Mouse (Mus musculus) heart, adult 8-10 months (tissue): ENCODE measurements around the gene Rcbtb1. TPM values are rescaled to one million over a fixed set of nuclear protein-coding genes. Genes with fewer than 3 reads are reported as not detected.
A peak's percentile ranks its signal among the peaks of the same experiment; 100 is the strongest.
"Not testable (repeated sequence)": the region's sequence is repeated elsewhere in the genome, so short reads cannot be mapped to it uniquely, and the experiment has no call there.

Source experiments
- DNase-seq: peaks from one replicate; pipeline ENCODE4 v3.0.0; 2022; ENCODE audit warnings: low spot score
- total RNA-seq, 4 experiments: library from RNA; stranded (reverse); gene quantifications; 2 replicates each; pipeline ENCODE4 v1.2.4; 2022

The Rcbtb1 gene
- 10 to 100 TPM; 10.2 to 14.6 (median 12.1) TPM for total RNA-seq

GRCm38 (mm10) chr14:59200711-59201603 lies at the start of gene Rcbtb1:
Gene Rcbtb1, plus strand, starts transcription at chr14:59201209.
- peak; percentile 90 for DNase-seq

DNA sequence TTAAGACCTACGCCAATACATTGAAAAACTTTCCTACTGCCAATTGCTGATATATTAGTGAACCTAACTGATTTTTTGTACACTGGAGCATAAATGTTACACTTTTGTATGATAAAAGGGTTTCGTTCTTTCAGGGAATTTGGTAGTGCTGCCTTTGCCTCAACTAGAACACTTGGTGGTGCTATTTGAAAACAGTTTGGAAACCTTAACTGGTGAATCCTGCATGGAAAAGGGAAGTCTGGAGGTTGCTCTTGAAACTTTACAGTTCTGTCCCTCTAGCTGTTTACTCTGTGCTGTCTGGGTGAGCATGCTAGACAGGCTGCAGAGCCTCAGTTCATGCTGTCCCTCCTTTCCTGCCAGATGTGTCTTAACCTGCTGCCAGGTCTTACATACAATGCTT lies 45.4 kb upstream of the Rcbtb1 start:
- no peak for DNase-seq

DNA sequence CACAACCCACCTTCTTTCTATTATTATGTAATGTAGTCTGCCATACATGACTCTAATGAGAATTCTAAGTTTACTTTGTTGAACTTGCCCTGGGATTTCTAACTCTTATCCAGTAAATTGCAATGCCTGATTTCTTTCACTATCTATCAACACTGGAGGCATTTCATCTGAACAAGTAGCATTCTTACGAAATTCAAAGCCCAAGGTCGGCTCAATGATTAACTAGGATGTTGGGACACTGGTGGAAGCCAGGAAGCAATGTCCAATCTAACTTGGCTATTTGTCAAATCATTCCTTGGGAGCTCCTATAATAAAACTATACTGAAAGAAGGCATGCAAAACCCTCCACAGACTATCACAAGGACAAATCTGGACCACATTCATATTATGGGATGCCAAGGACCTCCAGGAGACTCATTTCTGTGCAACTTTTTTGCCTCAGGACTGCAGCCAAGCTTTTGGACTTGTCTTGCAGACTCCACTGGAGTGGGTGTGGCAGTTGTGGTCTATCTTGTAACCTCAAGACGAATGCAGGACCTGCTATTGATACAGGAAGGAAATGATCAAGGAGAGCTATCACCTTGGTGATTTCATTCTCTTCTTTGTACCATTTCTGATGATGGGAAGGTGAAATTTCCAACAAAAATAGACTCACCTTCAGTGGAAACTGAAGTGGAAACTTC lies 43.9 kb upstream of the Rcbtb1 start:
- DNase-seq, result no peak

DNA sequence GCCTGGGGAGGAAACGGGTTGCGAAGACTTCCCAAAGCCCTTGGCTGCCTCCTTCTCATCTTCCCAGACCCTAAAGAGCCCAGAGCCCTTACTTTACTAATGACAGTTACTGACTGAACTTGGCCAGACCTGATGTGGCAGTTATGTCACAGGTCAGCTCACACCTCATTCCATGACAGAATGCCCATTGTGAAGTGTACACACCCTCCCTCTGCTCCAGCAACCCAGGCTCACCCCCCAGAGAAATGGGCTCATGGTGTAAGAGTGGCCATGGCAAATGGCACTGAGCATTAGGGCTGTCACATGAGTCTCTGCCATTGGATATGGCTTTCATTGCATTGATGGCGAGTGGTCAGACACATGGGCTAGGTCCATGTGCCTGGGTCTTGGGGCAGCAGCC lies 22.4 kb upstream of the Rcbtb1 start, which contains the start of gene Gm5142:
Gene Gm5142 (minus strand): TSS at position 101 of the 400 bp plus-strand sequence.
- DNase-seq, result no peak

GRCm38 (mm10) chr14:59182732-59183131 lies 18.3 kb upstream of the Rcbtb1 start:
- no peak for DNase-seq

DNA sequence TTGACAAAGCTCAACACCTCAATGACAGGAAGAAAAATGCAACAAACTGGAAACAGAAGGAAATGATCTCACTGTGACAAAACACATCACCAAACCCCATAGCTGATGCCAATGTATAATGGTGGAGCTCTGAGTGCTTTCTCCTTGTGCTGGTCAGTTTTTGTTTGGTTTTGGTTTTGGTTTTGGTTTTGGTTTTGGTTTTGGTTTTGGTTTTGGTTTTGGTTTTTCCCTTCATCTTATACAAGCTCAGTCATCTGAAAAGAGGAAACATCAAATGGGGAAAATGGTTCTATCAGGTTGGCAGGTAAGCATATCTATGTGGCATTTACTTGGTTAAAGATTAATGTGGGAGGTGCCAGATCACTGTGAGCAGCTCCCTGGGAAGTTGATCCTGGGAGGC lies 15.5 kb upstream of the Rcbtb1 start:
- DNase-seq, result no peak

DNA sequence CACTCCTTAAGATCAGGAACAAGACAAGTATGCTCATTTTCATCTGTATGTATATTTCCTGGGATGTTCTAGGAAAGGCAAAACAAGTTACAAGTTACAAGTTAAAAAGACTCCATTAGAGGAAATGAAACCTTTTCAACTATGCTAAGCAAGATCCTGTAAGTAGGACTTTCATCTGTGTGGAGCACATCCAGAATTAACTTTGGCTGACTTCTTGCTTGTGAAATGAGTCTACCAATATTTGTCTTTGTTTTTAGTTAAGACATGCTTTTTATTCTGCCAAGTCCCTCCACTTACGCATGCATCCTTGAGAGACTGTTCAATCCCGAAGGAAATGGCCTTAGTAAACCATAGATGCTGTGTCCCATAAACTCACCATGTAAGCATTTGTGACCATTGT lies 14.9 kb upstream of the Rcbtb1 start:
- no peak for DNase-seq

- DNase-seq, result no peak
Observed at GRCm38 (mm10) chr14:59201604-59202215, 701 bp downstream of the Rcbtb1 start.

GRCm38 (mm10) chr14:59205461-59205860 lies 4.5 kb downstream of the Rcbtb1 start:
- DNase-seq, result no peak

GRCm38 (mm10) chr14:59205976-59206583 lies 5.1 kb downstream of the Rcbtb1 start:
- DNase-seq, result no peak

DNA sequence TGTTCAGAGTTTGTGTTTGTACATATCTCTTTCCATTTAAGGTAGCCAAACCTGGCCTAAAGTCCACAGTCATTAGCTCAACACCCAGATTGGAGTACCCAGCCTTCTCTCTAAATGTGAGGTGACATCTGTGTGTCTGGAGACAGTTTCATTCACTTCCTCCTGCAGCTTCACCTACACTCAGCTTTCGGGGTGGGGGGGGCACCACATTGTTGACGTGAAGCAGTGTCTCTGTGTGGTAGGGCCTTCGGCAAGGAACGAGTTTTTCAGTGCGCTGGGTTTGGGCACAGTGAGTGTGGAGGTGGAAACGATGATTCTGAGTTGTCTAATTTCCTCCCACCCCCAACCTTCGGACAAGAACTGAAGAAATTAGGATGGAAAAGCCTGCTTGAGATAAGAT lies 8.0 kb downstream of the Rcbtb1 start:
- DNase-seq, result no peak

GRCm38 (mm10) chr14:59209816-59210215 lies 8.8 kb downstream of the Rcbtb1 start:
- DNase-seq, result no peak

- DNase-seq, result peak; percentile 11
Observed at GRCm38 (mm10) chr14:59219241-59219640, 18.2 kb downstream of the Rcbtb1 start.

GRCm38 (mm10) chr14:59226240-59226639 lies 25.2 kb downstream of the Rcbtb1 start:
- DNase-seq, result no peak

- no peak for DNase-seq
Observed at GRCm38 (mm10) chr14:59229822-59230221, 28.8 kb downstream of the Rcbtb1 start.

GRCm38 (mm10) chr14:59230331-59230966 lies 29.4 kb downstream of the Rcbtb1 start:
- DNase-seq, result no peak

- DNase-seq, result no peak
Observed at GRCm38 (mm10) chr14:59232003-59232402, 31.0 kb downstream of the Rcbtb1 start.

DNA sequence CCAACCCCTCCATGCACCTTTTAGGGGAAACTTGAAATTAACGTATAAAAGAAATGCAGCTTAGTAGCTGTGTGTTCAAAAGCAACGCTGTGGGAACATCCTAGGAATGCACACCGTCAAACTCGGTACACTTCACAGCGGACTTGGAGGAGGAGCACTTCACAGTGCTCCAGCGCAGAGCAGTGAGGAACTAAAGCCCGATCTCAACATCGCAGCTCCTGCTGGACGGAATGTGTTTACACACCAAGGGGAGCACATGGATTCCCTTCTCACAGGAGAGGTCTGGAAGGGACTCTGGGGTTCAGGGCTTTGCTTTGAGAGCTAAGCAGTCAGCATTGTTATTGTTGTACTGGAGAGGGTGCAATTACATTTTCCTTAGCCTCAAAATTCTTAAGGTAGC lies 32.6 kb downstream of the Rcbtb1 start:
- DNase-seq, result no peak

GRCm38 (mm10) chr14:59250350-59250749 lies 49.3 kb downstream of the Rcbtb1 start:
- DNase-seq, result not testable (repeated sequence)

DNA sequence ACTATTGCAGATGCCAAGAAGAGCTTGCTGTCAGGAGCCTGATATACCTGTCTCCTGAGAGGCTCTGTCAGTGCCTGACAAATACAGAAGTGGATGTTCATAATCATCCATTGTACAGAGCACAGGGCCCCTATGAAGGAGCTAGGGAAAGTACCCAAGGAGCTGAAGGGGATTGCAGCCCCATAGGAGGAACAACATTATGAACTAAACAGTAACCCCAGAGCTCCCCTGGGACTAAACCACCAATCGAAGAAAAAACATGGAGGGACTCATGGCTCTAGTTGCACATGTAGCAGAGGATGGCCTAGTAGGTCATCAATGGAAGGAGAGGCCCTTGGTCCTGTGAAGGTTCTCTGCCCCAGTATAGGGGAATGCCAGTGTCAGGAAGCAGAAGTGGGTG lies 54.9 kb downstream of the Rcbtb1 start:
- DNase-seq, result not testable (repeated sequence)

GRCm38 (mm10) chr14:59260056-59260455 lies 59.0 kb downstream of the Rcbtb1 start, which contains the start of gene Gm6904:
Gene Gm6904, minus strand, starts transcription at chr14:59260216.
- DNase-seq, result peak; percentile 31
